Mouse (Mus musculus): Measurements from ENCODE around the gene Col11a2.

The Col11a2 gene

DNA sequence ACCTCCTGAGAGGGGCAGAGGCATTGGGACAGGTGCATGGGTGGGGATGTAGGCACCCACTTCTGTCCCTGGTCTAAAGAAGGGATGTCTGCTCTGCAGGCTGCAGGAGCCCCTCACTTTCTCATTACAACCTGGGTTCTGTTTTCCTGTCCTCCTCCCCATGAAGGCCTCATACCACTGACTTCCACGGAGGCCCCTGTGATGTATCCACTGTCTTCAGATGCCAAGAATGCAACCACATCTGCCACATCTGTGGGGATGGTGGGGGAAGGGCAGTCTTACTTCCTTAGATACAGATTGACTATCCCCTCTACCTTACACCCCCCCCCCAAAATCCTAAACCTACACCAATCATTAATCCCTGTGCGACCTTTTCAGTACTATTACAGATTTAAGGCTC is 13.0 kb upstream of the Col11a2 start:
- peak in 1 of 2 experiments; percentile 36 for DNase-seq (ENCODE audit: low spot score in 2 of 2)

DNA sequence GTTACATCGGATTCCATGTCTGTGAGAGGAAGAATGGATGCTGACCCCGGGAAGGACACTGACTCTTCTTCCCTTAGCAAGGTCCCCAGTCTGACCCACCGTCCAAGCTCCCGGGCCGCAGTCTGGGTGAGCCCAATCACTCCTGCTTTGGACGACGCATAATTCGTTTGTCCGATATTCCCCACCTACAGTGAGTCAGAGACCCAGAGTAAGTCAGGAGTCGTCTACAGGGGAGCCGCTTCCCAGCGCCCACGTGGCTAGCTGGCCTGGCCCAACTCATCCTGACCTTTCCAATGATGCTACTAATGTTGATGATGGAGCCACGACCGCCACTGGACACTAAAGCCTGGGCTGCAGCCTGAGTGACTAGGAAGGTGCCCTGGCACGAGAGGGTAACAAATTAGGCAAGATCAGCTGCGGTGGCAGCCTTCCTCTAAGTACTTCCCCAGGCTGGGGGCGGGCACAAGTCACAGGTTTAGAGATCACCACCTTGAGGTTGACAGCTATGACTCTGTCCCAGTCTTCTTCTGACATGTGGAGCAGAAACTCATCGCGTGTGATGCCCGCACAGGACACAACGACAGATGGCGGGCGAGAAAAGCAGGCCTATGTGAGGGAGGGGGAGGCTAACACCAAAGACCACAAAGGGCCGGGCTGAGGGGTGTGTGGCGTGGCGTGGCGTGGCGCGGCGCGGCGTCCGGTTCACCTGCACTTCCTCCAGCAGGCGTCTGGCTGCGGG is 12.2 kb upstream of the Col11a2 start:
- DNase-seq (ENCODE audit: low spot score in 2 of 2) = peak; percentile 31

DNA sequence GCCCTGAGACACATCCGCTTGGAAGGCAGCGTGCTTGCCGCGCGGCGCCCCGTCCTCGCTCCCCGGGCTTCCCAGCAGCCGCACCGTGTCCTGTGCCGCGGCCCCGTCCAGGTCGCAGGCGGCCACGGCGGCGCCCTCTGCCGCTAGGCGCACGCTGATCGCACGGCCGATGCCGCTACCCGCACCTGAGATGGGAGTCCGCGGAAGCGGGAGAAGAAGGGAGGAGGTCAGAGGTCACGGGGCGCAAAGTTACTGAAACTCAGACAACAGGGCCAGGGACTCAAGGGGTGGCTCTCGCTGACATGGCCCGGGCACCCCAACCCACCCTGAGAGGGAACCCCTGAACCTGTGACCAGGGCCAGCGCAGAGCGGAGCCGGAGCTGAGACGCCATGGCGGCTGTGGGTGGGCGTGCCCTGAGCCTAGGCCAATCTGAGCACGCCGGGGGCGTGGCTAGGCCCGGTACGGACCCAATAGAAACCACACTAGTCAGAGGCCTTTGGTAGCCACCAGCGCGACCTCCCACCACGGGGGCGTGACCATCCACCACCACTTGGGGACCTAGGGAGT is 11.5 kb upstream of the Col11a2 start, which contains the start of gene H2-Ke6:
TSS of gene H2-Ke6 (minus strand) at position 405 of the 568 bp plus-strand sequence.
- peak; percentile 92 for DNase-seq (ENCODE audit: low spot score in 2 of 2)

DNA sequence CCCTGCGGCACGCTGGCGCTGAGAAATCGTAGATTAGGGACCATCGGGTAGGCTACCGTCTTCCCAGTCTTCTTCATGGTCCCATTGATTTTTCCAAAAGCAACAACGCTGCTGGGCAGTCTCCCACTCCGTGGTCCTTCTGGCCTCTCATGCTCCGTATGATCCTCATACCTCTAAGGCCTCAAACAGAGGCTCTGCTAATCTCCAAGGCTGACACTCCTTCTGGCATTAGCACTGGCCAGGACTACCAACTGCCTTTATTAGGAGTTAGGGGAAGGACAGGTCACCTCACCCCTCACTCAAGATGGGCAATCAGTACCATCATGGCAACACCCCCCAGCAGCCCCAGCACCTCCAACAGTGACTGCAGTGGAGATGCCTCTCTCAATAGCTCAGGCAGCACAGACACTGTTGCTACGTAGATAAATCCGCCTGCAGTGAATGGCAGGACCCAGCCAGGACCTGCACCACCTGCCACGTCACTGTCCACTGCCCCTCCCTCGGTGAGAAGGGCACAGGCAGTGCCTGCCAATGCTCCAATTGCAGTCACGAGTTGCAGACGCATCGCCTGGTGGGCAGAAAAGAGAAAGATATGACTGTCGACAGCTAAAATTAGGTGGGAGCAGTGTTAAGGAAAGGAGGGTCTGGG is 10.6 kb upstream of the Col11a2 start:
- peak in 1 of 2 experiments; percentile 31 for DNase-seq (ENCODE audit: low spot score in 2 of 2)

DNA sequence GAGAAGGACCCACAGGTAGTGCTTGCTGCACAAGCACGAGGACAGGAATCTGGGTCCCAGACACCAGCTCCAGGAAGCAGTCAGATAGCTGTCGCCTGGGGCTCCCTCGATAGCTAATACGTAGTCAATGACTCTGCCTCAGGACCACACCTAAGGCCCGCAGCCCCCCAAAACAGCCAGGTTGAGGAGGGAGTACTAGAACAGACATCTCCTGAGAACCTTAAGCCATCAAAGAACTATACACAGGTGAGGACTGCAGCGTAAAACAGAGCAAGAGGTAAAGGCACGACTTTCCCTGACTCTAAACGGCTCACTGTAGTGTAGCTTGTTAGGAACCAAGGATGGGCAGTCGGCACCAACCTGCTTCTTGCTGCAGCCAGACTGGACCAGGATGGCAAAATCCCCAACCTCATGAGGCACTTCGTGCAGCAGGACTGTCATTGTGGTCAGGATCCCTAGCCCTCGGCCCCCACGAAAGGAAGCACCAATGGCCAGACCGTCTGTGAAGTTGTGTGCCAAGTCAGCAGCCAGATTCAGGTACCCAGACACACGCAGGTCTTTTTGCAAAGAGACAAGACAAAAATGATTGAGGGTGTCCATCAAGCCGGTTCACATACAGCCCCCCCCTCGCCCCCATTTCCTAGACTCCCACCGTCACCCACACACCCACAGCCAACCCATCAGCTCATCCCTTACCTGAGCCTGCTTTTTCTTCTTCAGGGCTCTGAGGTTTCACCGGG is 9.9 kb upstream of the Col11a2 start:
- no peak for DNase-seq (ENCODE audit: low spot score in 2 of 2)

DNA sequence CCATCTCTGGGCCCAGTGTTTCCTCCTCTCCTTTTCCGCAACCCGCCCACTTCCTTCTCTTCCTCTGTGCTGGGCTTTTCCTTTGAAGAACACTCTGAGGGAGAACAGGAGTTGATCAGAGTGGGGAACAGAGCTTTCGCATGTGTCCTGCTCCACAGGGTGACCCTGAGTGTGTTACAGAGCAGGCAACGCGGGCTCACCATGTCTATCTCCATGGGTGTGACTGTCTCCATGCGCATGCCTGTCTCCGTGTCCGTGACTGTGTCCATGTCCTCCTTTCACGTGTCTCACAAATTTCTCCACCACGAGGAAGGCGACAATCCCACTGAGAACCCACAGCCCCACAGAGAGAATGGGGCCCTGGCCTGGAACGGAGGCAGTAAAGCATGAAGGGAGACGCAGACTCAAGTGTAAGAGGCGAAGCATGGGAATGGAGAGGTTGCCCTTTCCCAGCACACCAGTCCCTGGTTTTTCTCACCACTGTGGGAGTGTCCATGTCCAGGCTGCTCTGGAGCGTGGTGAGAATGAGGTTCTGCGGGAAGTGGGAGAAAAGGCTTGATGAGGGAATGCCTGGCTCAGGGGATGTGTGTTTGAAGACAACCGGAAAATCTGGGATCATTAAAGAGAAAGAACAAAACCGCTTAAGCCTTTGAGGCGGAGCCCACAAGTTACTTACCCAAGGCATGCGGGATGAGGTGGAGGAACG is 9.2 kb upstream of the Col11a2 start:
- DNase-seq (ENCODE audit: low spot score in 2 of 2) = no peak

DNA sequence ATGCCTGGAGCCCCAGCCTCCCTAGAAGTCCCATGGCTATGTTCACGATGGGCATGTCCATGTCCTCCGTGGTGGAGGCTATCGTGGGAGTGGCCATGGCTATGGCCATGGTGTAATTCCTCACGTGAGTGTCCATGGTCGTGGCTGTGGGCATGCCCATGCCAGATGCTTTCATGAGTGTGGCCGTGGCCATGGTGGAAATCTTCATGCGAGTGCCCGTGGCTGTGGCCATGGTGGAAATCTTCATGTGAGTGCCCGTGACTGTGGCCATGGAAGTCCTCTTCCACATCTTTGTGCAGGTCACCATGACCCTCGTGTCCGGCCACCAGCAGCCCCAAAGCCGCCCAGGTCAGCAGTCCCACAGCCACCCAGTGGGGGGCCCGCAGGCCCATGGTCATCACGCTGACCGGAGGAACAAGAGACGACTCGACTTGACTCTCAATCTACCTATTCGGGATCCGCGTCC is 8.3 kb upstream of the Col11a2 start:
- DNase-seq (ENCODE audit: low spot score in 2 of 2) = peak; percentile 50 to 68

DNA sequence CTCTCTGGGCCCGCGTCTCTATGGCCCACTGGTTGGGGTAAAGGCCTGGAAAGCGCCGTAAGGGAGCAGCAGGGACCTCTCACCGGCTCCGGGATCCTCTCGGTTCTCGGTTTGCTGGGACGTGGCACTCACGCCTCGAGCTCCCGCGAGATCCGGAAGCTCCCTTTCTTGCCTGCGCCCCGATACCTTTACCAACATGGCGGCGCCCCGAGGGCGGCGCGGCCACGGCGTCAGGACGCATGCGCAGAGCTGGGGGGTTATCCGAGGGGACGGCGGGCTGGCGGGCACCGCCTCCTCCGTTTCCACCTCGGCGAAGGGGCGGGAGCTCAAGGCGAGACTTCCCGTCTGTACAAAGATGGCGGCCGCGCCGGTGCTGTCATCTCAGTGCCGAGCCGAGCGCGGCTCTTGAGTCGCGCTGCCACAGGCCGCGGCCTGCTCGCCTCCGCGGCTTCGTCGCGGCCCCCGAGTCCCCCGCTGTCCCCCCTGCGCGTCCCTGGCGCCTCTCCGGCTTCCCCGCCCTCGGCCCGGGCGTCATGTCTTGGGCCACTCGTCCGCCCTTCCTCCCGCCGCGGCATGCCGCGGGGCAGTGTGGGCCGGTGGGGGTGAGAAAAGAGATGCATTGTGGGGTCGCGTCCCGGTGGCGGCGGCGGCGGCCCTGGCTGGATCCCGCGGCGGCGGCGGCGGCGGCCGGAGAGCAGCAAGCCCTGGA is 7.6 kb upstream of the Col11a2 start, which contains the start of the genes Slc39a7 and Rxrb:
TSS of gene Slc39a7 (minus strand) at position 218 of the 709 bp plus-strand sequence.
TSS of gene Rxrb (plus strand) at position 348 of the 709 bp plus-strand sequence.
- peak; percentile 96 to 99 for DNase-seq (ENCODE audit: low spot score in 2 of 2)

DNA sequence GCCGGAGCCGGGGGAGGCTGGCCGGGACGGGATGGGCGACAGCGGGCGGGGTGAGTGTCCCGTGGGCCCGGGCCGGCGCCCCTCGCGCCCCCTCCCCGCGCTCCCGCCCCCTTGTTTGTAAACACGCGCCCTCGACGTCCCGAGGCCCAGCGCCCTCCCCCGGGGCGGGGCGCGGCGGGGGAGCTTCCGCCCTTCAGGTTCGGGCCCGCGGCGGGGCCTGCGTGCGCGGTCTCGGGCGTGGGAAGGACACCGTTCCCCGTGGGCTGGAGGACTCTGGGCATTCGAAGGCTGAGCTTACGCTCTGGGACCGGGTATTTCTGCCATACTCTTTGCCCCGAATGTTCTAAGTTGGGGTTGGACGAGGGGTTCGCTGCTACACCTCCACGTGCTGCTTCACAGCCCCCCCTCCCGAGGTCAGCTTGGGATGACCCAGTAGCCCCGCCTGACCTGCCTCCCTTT is 7.0 kb upstream of the Col11a2 start:
- DNase-seq (ENCODE audit: low spot score in 2 of 2) = peak in 1 of 2 experiments; percentile 57

DNA sequence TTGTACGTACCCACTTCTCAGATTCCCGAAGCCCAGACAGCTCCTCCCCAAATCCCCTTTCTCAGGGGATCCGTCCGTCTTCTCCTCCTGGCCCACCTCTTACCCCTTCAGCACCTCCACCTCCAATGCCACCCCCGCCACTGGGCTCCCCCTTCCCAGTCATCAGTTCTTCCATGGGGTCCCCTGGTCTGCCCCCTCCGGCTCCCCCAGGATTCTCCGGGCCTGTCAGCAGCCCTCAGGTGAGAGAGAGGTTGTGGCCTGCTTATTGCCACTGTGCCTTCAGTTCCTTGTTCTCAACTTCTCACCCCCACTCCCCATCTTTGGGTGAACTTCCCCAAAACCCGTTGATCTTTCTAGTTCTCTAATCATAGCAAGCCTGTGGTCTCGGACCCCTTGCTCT is 6.4 kb upstream of the Col11a2 start:
- DNase-seq (ENCODE audit: low spot score in 2 of 2) = peak; percentile 49 to 51

DNA sequence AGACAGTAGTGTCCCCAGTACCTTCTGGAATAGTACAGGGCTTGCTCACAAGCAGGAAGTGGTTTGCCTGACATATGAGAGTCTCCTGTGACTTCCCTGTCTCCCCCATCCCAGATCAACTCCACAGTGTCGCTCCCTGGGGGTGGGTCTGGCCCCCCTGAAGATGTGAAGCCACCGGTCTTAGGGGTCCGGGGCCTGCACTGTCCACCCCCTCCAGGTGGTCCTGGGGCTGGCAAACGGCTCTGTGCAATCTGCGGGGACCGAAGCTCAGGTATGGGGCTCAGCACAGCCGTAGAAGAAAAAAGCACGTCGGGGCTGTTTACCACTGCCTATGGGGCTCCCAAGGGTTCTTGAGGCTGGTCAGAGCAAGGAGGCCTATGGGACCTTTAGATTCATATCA is 5.8 kb upstream of the Col11a2 start:
- DNase-seq (ENCODE audit: low spot score in 2 of 2) = peak in 1 of 2 experiments; percentile 31

DNA sequence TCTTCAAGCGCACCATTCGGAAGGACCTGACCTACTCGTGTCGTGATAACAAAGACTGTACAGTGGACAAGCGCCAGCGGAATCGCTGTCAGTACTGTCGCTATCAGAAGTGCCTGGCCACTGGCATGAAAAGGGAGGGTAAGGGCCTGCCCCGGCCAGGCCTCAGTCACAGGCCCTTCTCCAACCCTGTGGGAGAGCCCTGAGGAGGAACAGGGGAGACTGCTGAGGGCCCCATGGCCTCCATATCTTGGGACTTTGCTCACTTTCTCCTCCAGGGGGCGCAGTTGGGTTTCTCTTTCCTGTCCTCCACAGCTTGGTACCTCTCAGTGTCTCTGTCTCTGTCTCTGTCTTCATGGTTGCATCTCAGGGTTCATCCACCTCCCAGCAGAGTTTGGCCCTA is 5.2 kb upstream of the Col11a2 start:
- DNase-seq (ENCODE audit: low spot score in 2 of 2) = peak; percentile 49 to 54

DNA sequence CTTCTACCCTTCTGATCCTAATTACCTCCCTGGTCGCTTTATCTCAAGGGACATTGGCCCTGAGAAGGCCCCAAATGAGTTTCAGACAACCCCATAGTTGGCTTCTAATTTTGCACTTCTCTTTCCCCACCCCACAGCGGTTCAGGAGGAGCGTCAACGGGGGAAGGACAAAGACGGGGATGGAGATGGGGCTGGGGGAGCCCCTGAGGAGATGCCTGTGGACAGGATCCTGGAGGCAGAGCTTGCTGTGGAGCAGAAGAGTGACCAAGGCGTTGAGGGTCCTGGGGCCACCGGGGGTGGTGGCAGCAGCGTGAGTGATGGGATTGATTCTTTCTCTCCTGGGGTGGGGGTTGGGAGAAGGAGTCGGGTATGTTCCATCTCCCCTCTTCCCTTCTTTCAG is 3.7 kb upstream of the Col11a2 start:
- no peak for DNase-seq (ENCODE audit: low spot score in 2 of 2)

DNA sequence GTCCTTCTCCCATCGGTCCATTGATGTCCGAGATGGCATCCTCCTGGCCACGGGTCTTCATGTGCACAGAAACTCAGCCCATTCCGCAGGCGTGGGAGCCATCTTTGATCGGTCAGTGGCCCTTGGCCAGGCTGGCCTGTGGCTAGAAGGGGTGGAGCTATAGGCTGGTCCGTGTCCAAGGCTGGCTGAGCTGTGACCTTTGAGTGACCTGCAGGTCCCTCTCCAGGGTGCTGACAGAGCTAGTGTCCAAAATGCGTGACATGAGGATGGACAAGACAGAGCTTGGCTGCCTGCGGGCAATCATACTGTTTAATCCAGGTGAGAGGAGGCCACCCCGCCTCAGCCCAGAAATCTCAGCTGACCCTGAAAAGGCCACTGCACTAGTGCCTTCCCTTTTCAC is 2.6 kb upstream of the Col11a2 start:
- DNase-seq (ENCODE audit: low spot score in 2 of 2) = peak in 1 of 2 experiments; percentile 38

DNA sequence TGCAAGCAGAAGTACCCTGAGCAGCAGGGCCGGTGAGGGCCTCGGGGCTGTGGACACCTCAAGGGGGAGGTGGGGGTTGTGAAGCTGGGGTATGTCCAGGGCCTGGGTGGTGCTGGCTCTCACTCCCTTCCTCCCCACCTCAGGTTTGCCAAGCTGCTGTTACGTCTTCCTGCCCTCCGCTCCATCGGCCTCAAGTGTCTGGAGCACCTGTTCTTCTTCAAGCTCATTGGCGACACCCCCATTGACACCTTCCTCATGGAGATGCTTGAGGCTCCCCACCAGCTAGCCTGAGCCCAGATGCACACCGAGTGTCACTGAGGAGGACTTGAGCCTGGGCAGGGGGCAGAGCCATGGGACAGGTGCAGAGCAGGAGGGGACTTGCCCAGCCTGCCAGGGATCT is 2.0 kb upstream of the Col11a2 start:
- no peak for DNase-seq (ENCODE audit: low spot score in 2 of 2)

DNA sequence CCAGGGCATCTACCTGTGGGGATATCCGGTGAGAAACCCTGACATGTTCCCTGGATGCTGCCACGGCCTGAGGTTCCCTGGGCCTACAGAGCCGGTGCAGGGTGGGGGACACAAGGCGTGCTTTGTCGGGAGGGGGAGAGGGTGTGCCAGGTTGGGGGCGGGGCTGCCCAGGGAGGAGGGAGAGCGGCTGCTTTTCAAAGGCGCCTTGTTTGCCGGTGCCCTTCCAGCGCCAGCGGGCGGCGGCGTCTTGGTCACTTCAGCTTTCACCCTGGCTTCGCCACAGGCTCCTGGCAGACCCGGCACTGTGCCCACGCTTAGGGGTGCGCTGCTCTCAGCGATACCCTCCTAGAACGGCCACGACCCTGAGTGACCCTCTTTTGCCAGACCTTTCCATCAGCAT is 797 bp upstream of the Col11a2 start:
- peak; percentile 62 to 63 for DNase-seq (ENCODE audit: low spot score in 2 of 2)

DNA sequence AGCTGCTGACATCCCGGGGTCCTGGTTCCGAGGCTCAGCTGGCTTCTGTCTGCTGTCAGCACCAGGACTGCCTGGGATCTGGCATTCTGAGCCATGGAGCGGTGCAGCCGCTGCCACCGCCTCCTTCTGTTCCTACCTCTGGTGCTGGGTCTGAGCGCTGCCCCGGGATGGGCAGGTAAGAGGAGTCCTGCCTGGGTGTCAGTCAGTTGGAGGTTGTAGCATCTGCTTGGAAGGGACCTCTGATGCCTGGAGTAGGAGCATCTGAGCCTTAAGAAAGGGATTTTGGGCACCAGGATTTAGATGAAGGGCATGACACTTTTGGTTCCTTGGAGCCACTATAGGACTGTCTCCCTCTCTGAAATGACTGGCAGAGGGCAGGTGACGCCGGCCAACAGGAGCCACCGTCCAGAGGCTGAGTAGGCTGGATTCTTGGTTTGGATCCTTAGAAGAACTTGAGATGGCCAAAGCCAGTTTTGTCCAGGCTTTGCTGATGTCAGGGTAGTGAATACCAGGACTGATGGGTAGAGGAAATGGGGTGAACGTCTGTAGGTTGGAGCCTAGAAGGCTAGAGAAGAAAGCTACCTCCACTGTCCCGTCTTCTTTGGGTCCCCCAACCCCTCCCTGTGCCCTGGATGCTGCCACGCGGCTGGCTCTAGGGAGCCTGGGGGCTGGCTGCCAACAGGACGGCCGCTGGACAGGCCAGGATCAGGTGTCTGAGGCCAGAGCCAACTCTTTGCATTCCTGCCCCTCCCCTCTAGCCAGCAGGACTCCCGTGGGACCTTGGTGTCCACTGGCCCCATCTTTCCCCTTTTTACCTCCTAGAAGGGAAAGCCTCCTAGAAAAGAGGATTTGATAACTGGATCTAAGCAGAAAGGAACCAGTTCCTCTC is 569 bp downstream of the Col11a2 start:
- peak in 1 of 2 experiments; percentile 37 for DNase-seq (ENCODE audit: low spot score in 2 of 2)

DNA sequence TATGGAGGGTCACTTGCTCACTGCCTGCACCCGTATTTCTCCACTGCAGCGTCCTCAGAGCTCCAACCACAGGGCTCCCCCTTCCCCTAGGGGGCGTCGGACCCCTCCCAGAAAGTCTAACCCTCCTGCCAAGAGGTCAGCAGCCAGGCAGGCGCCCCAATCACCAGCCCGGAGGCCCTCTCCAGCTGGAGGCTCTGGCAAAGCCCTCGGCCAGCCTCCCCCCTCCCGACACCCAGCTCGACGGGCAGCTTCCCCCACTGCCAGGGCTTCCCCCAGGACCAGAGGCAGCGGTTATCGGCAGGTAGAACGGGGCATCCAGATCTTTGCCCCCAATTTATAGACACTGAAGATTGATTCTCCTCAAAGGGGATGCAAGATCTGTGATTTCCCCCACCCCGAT is 6.7 kb downstream of the Col11a2 start:
- DNase-seq (ENCODE audit: low spot score in 2 of 2) = no peak

DNA sequence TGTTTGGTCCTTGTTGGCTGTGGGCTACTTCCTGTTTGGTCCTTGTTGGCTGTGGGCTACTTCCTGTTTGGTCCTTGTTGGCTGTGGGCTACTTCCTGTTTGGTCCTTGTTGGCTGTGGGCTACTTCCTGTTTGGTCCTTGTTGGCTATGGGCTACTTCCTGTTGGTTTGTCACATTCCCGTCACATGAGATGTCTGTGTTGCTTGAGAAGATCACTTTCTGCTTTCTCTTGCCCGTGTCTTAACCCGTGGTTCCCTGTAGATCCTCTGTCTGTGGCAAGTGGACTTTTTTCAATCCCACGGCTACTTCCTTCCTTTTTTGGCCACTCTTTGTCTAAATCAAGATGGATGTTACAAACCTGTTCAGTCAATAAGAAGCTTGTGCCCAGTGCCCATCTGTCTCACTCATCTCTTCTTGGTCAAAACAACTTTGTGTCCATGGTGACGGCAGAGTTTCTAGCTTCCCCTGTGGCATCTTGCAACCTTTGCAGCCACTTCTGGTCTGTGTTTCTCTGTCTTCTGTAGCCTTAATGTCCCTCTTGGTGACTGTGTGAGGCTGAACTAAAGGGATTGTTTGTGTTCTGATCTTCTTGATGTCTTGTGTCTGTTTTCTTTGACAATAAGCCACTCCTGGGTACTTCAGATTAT is 8.3 kb downstream of the Col11a2 start:
- DNase-seq (ENCODE audit: low spot score in 2 of 2) = no peak
